Mouse (Mus musculus): ENCODE data around the gene Epha8. TPM values are rescaled to one million over a fixed set of nuclear protein-coding genes. Genes with fewer than 3 reads are reported as not detected.
A peak's percentile ranks its signal among the peaks of the same experiment; 100 is the strongest.

Epha8 gene
- polyA plus RNA-seq, 1 experiment from 2014 or later = 0.28 TPM

DNA sequence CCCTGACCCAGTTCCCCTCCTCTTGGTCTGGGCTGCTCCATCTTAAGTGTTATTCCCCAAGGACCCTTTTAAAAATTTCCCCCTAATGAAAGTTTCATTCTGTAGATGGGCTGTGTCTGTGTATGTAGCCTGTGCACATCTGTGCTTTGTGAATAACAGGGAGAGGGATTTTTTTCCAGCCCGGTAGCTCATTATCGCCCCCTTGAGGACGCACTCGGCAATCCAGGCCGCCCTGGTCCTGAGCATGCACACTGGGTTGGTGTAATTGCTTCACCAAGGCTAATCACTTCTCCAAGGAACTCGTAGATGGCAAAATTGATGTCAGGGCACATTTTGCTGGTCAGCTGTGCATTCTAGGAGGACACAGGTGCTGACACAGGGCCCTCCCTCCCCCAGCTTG, 14.3 kb upstream of the Epha8 start:
- no peak overlapping the region for H3K4me3 ChIP-seq (replicated peaks)
- WGBS = 3% methylated on average over 6 of the region's 6 CpGs
- H3K9me3 ChIP-seq = no peaks in the 10 kb centered on the region
- H3K4me1 ChIP-seq (replicated peaks) = peaks cover 20% of the 10 kb centered on the region
- peaks cover 83% of the 10 kb centered on the region for H3K27me3 ChIP-seq
- ATAC-seq (ENCODE audit: insufficient number of reproducible peaks, insufficient read depth, low FRiP score, low TSS enrichment, low read depth) = no peak
- no peak overlapping the region for H3K4me2 ChIP-seq
- no peak overlapping the region for H3K9ac ChIP-seq (replicated peaks)
- H3K36me3 ChIP-seq = no peaks in the 10 kb centered on the region
- no peak overlapping the region for H3K27ac ChIP-seq

DNA sequence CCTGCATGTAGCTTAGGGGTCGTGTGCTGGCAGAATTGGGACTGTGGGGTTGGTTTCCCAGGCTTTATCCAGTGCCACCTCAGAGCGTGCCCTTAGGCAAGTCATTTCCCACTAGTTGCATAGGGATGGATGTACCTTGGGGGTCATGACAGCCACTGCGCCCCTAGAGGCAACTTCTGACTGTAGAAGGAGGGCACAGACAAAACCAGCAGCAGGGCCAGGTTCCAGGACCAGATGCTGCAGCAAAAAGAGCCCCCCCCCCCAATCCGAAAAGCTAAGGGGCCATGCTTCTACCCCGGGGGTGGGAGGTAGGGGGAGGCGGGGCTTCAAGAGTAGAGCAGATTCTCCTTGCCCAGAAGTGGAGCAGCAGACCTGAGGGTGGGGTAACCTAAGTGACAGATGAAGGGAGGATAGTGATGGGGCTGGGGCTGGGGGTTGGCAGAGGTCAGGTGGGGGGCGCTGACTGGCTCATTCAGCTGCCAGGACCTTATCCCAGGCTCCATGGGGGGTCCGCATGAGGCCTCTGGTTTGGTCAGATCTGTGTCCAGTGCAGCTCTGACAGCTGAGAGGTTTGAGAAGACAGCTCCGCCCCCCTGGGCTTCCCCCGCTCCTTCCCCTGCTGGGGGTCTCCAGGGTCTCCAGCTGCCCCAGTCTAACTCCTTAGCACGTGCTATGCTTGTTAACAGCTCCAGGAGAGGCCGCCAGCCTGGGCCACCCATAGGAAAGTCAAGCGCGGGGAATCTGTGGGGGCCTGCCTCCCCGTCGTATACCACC, 13.1 kb upstream of the Epha8 start:
- H3K27me3 ChIP-seq = peaks cover 89% of the 10 kb centered on the region
- H3K36me3 ChIP-seq = no peaks in the 10 kb centered on the region
- H3K9me3 ChIP-seq = no peaks in the 10 kb centered on the region
- no peak overlapping the region for H3K4me2 ChIP-seq
- peaks cover 30% of the 10 kb centered on the region for H3K4me1 ChIP-seq (replicated peaks)
- no peak overlapping the region for H3K4me3 ChIP-seq (replicated peaks)
- 38% methylated on average over 16 of the region's 16 CpGs for WGBS
- no peak overlapping the region for H3K27ac ChIP-seq
- no peak for ATAC-seq (ENCODE audit: insufficient number of reproducible peaks, insufficient read depth, low FRiP score, low TSS enrichment, low read depth)
- 0 out of 2 replicates have a peak overlapping the region, but pooled peaks have one; percentile 31 for H3K9ac ChIP-seq (replicated peaks)

DNA sequence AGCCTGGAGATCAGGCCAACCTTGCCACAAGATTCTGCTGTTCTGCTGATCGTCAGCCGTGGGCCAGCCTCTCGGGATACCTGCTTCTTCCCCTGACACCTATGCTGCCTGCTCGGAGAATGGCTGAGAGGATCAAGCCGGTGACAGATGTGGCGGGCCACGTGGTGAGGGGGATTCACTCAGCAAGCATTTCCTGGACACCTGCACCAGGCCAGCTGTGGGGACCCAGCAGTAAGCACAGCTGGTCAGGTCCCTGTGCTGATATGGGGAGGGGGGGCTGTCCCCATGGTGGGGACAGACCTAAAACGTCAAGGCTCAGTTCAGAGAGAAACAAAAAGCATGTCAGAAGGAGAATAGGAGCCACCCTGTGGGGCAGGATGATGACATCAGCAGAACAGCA, 12.5 kb upstream of the Epha8 start:
- no peaks in the 10 kb centered on the region for H3K36me3 ChIP-seq
- WGBS = 35% methylated on average over 8 of the region's 8 CpGs
- H3K4me3 ChIP-seq (replicated peaks) = no peak overlapping the region
- ATAC-seq (ENCODE audit: insufficient number of reproducible peaks, insufficient read depth, low FRiP score, low TSS enrichment, low read depth) = no peak
- H3K27me3 ChIP-seq = peaks cover 90% of the 10 kb centered on the region
- no peak overlapping the region for H3K9ac ChIP-seq (replicated peaks)
- H3K4me2 ChIP-seq = no peak overlapping the region
- peaks cover 34% of the 10 kb centered on the region for H3K4me1 ChIP-seq (replicated peaks)
- H3K27ac ChIP-seq = no peak overlapping the region
- no peaks in the 10 kb centered on the region for H3K9me3 ChIP-seq

DNA sequence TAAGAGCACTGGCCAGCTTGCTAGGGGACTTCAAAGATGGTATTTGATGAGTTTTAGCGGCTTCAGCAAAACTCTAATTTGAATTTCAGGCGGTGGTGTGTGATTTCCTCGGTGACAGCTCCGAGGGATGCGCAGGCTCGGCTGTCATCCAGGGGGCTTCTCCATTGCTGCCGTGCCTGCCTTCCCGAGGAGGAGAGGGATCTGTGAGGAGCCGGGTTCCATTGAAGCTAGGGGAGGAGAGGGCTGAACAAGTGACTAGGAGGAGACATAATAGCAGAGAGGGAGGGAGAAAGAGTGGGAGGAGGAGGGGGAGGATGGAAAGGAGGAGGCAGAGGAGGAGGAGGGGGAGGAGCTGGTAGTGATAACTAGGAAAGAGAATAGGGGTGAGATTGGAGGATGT, 10.9 kb upstream of the Epha8 start:
- Histone ChIP-seq H3K9ac (replicated peaks) (no peak overlapping the region), H3K27ac (no peak overlapping the region), H3K27me3 (peaks cover 96% of the 10 kb centered on the region), H3K4me3 (replicated peaks) (no peak overlapping the region), H3K36me3 (no peaks in the 10 kb centered on the region), H3K4me1 (replicated peaks) (peaks cover 35% of the 10 kb centered on the region), H3K9me3 (no peaks in the 10 kb centered on the region), H3K4me2 (no peak overlapping the region)
- no peak for ATAC-seq (ENCODE audit: insufficient number of reproducible peaks, insufficient read depth, low FRiP score, low TSS enrichment, low read depth)
- WGBS = 25% methylated on average over 9 of the region's 9 CpGs

DNA sequence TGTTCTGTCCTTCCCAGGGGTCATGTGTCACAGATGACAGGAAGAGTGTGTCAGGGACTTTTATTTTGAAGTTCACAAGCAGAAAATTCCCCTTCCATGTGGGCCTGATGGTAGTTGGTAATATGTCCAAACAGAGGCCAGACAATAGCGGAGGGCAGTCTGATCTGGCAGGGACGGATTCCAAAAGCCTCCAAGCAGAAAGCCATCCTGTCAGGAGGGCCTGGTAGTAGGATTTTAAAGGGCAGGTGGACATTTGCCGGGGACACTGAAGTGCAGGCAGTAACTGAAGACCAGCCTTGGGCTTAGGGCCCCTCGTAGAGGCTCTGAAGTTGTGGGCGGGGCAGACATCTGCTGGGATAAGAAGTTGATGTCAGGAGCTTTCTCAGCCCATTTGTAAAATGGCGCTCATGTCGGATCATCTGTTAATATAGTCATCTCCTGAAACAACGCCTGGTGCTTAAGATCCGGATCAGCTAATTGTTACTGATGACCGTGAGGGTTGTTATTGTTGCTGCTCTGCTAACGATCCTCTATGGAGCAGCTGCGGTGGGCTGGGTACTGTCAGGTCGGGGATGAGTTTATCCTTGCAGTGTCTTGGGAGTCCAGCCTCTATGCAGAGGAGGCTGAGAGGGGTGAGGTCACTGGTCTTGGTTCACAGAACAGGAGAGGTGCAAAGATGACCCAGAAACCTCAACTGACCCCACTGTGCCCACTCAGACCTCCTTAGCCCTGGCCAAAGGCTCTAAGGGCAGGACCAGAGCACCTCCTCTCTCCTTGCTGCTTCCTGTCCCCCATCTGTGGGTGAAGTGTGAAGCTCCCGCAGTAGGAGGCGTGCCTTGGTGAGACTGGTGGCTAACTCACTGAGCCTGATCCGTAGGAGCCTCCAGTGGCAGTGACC, 10.1 kb upstream of the Epha8 start:
- H3K27ac ChIP-seq = no peak overlapping the region
- H3K4me3 ChIP-seq (replicated peaks) = no peak overlapping the region
- H3K9ac ChIP-seq (replicated peaks) = no peak overlapping the region
- no peak for ATAC-seq (ENCODE audit: insufficient number of reproducible peaks, insufficient read depth, low FRiP score, low TSS enrichment, low read depth)
- no peaks in the 10 kb centered on the region for H3K9me3 ChIP-seq
- H3K4me2 ChIP-seq = no peak overlapping the region
- peaks cover 93% of the 10 kb centered on the region for H3K27me3 ChIP-seq
- H3K36me3 ChIP-seq = no peaks in the 10 kb centered on the region
- H3K4me1 ChIP-seq (replicated peaks) = peaks cover 43% of the 10 kb centered on the region
- WGBS = 24% methylated on average over 16 of the region's 16 CpGs

DNA sequence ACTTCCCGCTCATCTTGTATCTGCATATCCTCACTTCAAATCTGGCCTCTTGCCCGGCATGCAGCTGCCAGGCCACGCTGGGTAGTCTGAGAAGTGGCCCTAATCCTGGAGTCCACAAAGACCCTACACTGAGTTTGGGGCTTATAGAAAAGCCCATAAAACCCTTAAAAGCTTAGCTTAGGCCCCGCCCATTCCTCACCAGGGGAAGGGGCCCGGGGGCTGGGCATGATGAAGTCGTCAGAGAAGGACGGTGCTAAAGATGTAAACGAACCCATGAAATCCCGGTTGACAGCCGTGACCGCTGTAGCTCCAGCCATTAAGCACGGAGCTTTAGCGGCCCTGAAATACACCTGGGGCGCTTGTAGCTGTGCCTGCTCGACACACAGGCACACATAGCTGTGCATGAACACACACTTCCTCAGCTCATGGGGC, 8.4 kb upstream of the Epha8 start:
- Histone ChIP-seq H3K36me3 (no peaks in the 10 kb centered on the region), H3K27me3 (peaks cover 92% of the 10 kb centered on the region), H3K27ac (no peak overlapping the region), H3K4me1 (replicated peaks) (peaks cover 54% of the 10 kb centered on the region), H3K4me2 (peak overlapping the region; percentile 20), H3K9me3 (no peaks in the 10 kb centered on the region), H3K9ac (replicated peaks) (no peak overlapping the region), H3K4me3 (replicated peaks) (no peak overlapping the region)
- WGBS = 12% methylated on average over 15 of the region's 15 CpGs
- ATAC-seq (ENCODE audit: insufficient number of reproducible peaks, insufficient read depth, low FRiP score, low TSS enrichment, low read depth) = peak; percentile 43; the same call in 1 of the 2 replicates

DNA sequence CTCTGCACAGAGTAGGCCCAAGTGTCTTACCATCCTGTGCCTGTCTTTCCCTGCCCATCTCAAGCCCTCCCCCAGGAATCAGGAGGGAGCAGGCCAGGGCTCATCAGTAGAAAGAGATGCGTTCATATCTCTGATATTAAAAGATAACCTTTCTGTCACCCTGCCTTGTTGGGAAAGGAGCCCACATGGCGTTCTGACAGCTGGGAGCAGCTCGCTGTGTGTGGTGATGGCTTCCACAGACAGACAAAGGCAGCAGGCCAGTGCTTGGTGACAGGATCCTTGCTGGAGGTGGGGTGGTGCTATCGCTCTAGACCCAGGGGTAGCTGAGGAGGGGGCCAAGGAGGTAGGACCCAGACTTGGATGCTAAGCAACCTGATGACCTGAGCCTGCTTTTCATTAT, 5.8 kb upstream of the Epha8 start:
- Histone ChIP-seq H3K4me3 (replicated peaks) (no peak overlapping the region), H3K9me3 (no peaks in the 10 kb centered on the region), H3K9ac (replicated peaks) (no peak overlapping the region), H3K27me3 (peaks cover 91% of the 10 kb centered on the region), H3K36me3 (no peaks in the 10 kb centered on the region), H3K4me1 (replicated peaks) (peaks cover 46% of the 10 kb centered on the region), H3K27ac (no peak overlapping the region), H3K4me2 (no peak overlapping the region)
- ATAC-seq (ENCODE audit: insufficient number of reproducible peaks, insufficient read depth, low FRiP score, low TSS enrichment, low read depth) = no peak
- 54% methylated on average over 4 of the region's 4 CpGs for WGBS

DNA sequence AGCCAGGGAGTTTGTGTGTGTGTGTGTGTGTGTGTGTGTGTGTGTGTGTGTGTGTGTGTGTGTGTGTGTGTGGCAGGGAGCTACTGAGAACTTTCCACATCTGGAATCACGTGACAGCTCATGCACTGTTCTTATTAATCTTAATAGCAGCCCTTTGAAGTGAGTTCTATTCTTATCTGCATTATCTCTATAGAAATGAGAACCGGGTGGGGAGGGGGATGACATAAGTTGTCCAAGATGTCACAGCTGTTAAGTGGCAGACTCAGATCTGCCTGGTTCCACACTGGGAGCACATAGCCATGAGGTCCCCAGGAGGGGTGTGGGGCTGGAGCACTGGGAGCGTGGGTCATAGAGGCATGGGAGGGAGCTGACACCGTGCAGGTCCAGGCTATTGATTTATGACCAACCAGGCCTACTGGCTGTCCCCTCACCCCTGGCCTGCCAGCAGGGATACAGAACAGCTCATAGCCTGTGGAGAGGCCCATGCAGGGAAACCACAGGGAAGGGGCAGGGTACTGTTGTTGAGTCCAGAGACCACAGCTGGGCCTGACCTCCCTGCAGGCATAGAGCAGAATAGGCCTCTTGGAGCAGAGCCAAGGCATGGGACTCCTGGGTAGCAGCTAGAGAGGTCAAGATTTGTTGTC, 5.1 kb upstream of the Epha8 start:
- Histone ChIP-seq H3K36me3 (no peaks in the 10 kb centered on the region), H3K9me3 (no peaks in the 10 kb centered on the region), H3K27ac (no peak overlapping the region), H3K4me1 (replicated peaks) (peaks cover 47% of the 10 kb centered on the region), H3K9ac (replicated peaks) (no peak overlapping the region), H3K4me3 (replicated peaks) (no peak overlapping the region), H3K27me3 (peaks cover 91% of the 10 kb centered on the region), H3K4me2 (no peak overlapping the region)
- WGBS = 12% methylated on average over 4 of the region's 4 CpGs
- no peak for ATAC-seq (ENCODE audit: insufficient number of reproducible peaks, insufficient read depth, low FRiP score, low TSS enrichment, low read depth)

DNA sequence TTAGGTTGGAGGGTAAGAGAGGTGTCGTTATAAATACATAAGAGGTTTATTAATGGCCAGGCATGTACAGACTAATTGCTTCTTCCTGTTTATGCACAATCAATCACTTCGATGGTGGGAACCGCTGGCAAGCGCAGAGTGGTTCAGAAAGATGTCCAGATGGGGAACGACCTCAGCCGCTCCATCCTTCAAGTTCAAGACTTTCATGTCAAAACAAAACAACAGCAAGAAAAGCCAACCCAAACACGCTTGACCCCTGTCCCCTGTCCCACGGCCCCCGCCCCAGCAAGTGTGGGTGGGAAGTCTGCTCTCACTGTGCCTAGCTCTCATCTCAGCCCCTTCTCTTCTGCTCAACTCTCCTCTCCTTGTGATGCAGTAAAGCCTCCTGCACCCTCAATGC, 4.0 kb upstream of the Epha8 start:
- peaks cover 47% of the 10 kb centered on the region for H3K4me1 ChIP-seq (replicated peaks)
- no peaks in the 10 kb centered on the region for H3K9me3 ChIP-seq
- no peak overlapping the region for H3K27ac ChIP-seq
- H3K4me2 ChIP-seq = no peak overlapping the region
- H3K27me3 ChIP-seq = peaks cover 90% of the 10 kb centered on the region
- H3K9ac ChIP-seq (replicated peaks) = no peak overlapping the region
- WGBS = 57% methylated on average over 9 of the region's 9 CpGs
- no peak for ATAC-seq (ENCODE audit: insufficient number of reproducible peaks, insufficient read depth, low FRiP score, low TSS enrichment, low read depth)
- H3K36me3 ChIP-seq = no peaks in the 10 kb centered on the region
- H3K4me3 ChIP-seq (replicated peaks) = no peak overlapping the region

DNA sequence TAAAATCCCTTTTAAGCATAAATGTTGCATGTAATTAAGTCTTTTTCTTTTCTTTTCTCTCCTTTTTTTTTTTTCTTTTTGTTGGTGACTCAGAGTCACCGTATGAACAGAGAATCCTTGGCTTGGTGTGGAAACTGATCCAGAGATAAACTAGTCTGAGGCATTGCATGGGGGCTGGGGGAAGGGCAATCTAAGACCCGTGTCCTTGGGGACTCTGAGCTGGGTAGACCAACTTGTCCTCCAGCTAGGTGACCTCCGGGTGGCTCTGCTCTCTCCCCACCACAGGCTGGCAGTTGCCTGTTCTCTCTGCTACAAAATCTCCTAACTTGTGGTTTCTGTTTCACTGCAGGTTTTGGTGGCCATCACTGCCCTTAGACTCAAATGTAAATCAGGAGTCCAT, 3.5 kb upstream of the Epha8 start:
- H3K9me3 ChIP-seq = no peaks in the 10 kb centered on the region
- H3K4me1 ChIP-seq (replicated peaks) = peaks cover 42% of the 10 kb centered on the region
- WGBS = 55% methylated on average over 3 of the region's 3 CpGs
- peaks cover 90% of the 10 kb centered on the region for H3K27me3 ChIP-seq
- no peaks in the 10 kb centered on the region for H3K36me3 ChIP-seq
- H3K9ac ChIP-seq (replicated peaks) = no peak overlapping the region
- H3K27ac ChIP-seq = no peak overlapping the region
- no peak overlapping the region for H3K4me3 ChIP-seq (replicated peaks)
- no peak overlapping the region for H3K4me2 ChIP-seq
- ATAC-seq (ENCODE audit: insufficient number of reproducible peaks, insufficient read depth, low FRiP score, low TSS enrichment, low read depth) = no peak

DNA sequence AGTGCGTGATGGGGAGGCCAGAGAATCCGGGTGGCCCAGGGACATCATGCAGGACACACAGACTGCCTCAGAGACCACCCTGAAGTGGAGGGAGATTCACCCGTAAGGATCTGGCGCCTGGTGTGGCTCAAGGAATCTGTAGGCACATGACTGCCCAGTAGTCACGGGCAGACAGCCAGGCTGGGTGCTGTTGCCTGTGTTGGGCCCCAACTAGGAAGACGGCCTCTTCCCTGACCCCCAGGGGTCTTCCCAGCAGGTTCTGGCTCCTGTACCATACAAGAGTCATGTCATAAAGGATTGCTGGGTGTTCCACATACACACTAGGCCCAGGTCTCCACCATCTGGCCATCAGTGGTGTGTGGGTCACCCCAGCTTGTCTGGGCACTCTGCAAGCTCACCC, 2.1 kb downstream of the Epha8 start:
- peaks cover 24% of the 10 kb centered on the region for H3K4me1 ChIP-seq (replicated peaks)
- H3K4me3 ChIP-seq (replicated peaks) = no peak overlapping the region
- peaks cover 87% of the 10 kb centered on the region for H3K27me3 ChIP-seq
- no peak overlapping the region for H3K4me2 ChIP-seq
- WGBS = 71% methylated on average over 6 of the region's 6 CpGs
- H3K36me3 ChIP-seq = no peaks in the 10 kb centered on the region
- ATAC-seq (ENCODE audit: insufficient number of reproducible peaks, insufficient read depth, low FRiP score, low TSS enrichment, low read depth) = no peak
- no peaks in the 10 kb centered on the region for H3K9me3 ChIP-seq
- no peak overlapping the region for H3K9ac ChIP-seq (replicated peaks)
- no peak overlapping the region for H3K27ac ChIP-seq
